Mouse (Mus musculus): Measurements from ENCODE around the gene Dbndd1. TPM values are rescaled to one million over a fixed set of nuclear protein-coding genes. Genes with fewer than 3 reads are reported as not detected.

Dbndd1 gene
- total and polyA plus RNA-seq, 3 experiments: 0.16 TPM; not detected in 2

DNA sequence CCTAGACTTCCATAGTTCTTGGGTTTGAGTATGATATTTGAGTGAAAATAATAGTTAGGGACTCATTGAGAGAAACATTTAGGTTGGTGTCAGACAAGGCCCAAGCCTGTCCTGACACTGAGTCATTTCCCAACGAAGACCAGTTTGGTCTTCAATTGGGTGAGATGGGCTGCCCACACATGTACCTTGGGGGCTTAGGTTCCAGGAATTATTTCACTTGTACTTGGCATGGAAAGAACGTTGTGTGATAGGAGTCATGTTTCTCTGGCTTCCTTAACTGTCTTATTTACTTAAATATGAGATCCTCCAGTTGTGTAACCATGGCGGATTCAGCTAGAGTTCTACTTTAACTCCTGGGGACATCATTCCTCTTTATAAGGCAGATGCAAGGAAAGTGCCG lies 51.6 kb downstream of the Dbndd1 start:
- TF ChIP-seq GATA2 (IDR thresholded peaks at IDR 0.05; ENCODE audit: borderline replicate concordance, low read depth, low read length) (no peak), GATA1 (IDR thresholded peaks at IDR 0.05; ENCODE audit: borderline replicate concordance, low read length) (no peak), POLR2AphosphoS5 (IDR thresholded peaks at IDR 0.05; ENCODE audit: insufficient replicate concordance, low read depth, low read length) (no peak)
- DNase-seq (ENCODE audit: low spot score) (no peak), ATAC-seq (ENCODE audit: extremely low read depth, insufficient number of reproducible peaks, low FRiP score, poor library complexity, severe bottlenecking) (no peak)
- 0 out of 2 replicates have a peak, but pooled peaks cover 3% of the 10 kb centered on the region for H3K9me3 ChIP-seq (replicated peaks)
- H3K4me3 ChIP-seq (ENCODE audit: low read depth, low read length): no peak overlapping the region
- H3K36me3 ChIP-seq (replicated peaks): peaks cover 53% of the 10 kb centered on the region
- no peaks in the 10 kb centered on the region for H3K27me3 ChIP-seq (ENCODE audit: insufficient read depth, low read length)
- peaks cover 8% of the 10 kb centered on the region; the same call in 1 of the 2 replicates for H3K4me1 ChIP-seq (ENCODE audit: insufficient read depth, low read depth, low read length)

Other genes with a start within 250 kb of the Dbndd1 start
- gene Fanca, start 196.9 kb downstream of the Dbndd1 start, total RNA-seq (2014; fragmentation: Nextera tagmentation): 21.2 and 30.3 TPM in 2 replicates
- gene Fanca, start 196.9 kb downstream of the Dbndd1 start, total RNA-seq (2017): 26.2 and 26.3 TPM in 2 replicates
- 48.7 and 50.9 TPM in 2 replicates for gene Fanca, start 196.9 kb downstream of the Dbndd1 start, polyA plus RNA-seq (2012)
- not detected in 2 replicates for gene Spire2, start 182.8 kb downstream of the Dbndd1 start, total RNA-seq (2014; fragmentation: Nextera tagmentation)
- gene Spire2, start 182.8 kb downstream of the Dbndd1 start, total RNA-seq (2017): 0.23 and 0.33 TPM in 2 replicates
- gene Spire2, start 182.8 kb downstream of the Dbndd1 start, polyA plus RNA-seq (2012): 0.04 and 0.12 TPM in 2 replicates
- 123 and 130 TPM in 2 replicates for gene Tcf25, start 141.7 kb downstream of the Dbndd1 start, total RNA-seq (2014; fragmentation: Nextera tagmentation)
- 125 and 133 TPM in 2 replicates for gene Tcf25, start 141.7 kb downstream of the Dbndd1 start, total RNA-seq (2017)
- 84.3 and 91.6 TPM in 2 replicates for gene Tcf25, start 141.7 kb downstream of the Dbndd1 start, polyA plus RNA-seq (2012)
- not detected in 2 replicates for gene Mc1r, start 108.4 kb downstream of the Dbndd1 start, total RNA-seq (2014; fragmentation: Nextera tagmentation)
- 0.12 and 0.27 TPM in 2 replicates for gene Mc1r, start 108.4 kb downstream of the Dbndd1 start, total RNA-seq (2017)
- gene Mc1r, start 108.4 kb downstream of the Dbndd1 start, polyA plus RNA-seq (2012): 0.01 and 0.02 TPM in 2 replicates
- gene Tubb3, start 104.0 kb downstream of the Dbndd1 start, total RNA-seq (2014; fragmentation: Nextera tagmentation): not detected in 2 replicates
- gene Tubb3, start 104.0 kb downstream of the Dbndd1 start, total RNA-seq (2017): 0.41 and 0.71 TPM in 2 replicates
- 0.14 and 0.22 TPM in 2 replicates for gene Tubb3, start 104.0 kb downstream of the Dbndd1 start, polyA plus RNA-seq (2012)
- gene Def8, start 91.9 kb downstream of the Dbndd1 start, total RNA-seq (2014; fragmentation: Nextera tagmentation): 14.4 and 18.6 TPM in 2 replicates
- gene Def8, start 91.9 kb downstream of the Dbndd1 start, total RNA-seq (2017): 12.6 and 15.1 TPM in 2 replicates
- gene Def8, start 91.9 kb downstream of the Dbndd1 start, polyA plus RNA-seq (2012): 11.4 and 16.7 TPM in 2 replicates
- 18.2 and 24.7 TPM in 2 replicates for gene Afg3l1, start 37.6 kb downstream of the Dbndd1 start, total RNA-seq (2014; fragmentation: Nextera tagmentation)
- gene Afg3l1, start 37.6 kb downstream of the Dbndd1 start, total RNA-seq (2017): 14.2 and 20.5 TPM in 2 replicates
- gene Afg3l1, start 37.6 kb downstream of the Dbndd1 start, polyA plus RNA-seq (2012): 24.9 and 29.6 TPM in 2 replicates
- 4.2 and 4.6 TPM in 2 replicates for gene Gas8, start 3.4 kb upstream of the Dbndd1 start, total RNA-seq (2014; fragmentation: Nextera tagmentation)
- gene Gas8, start 3.4 kb upstream of the Dbndd1 start, total RNA-seq (2017): 14.5 and 16.0 TPM in 2 replicates
- 11.5 and 11.8 TPM in 2 replicates for gene Gas8, start 3.4 kb upstream of the Dbndd1 start, polyA plus RNA-seq (2012)
- gene Rhou, start 138.5 kb upstream of the Dbndd1 start, total RNA-seq (2014; fragmentation: Nextera tagmentation): not detected in 2 replicates
- gene Rhou, start 138.5 kb upstream of the Dbndd1 start, total RNA-seq (2017): 0.16 TPM in 1 of 2 replicates, not detected in the other
- not detected in 2 replicates for gene Rhou, start 138.5 kb upstream of the Dbndd1 start, polyA plus RNA-seq (2012)

Data from G1E (cell line).